Mouse (Mus musculus) lung, embryonic 14.5 days (tissue): ENCODE measurements at regions not wholly inside any gene's neighbourhood (a gene's known extent, or its start where the extent isn't known, plus 50 kb on each side); places are given as distances from the start of the nearest gene placed in this dataset.

ENCODE experiments used
- ATAC-seq: fragments of 200-750 bp; cut with Nextera tagmentation; 2 replicates; pipeline ENCODE4 v1.8.0; 2017; ENCODE audit warnings: mild to moderate bottlenecking, moderate TSS enrichment, moderate library complexity; ENCODE audit not compliant: insufficient read depth
- DNase-seq: peaks from one replicate; pipeline ENCODE4 v3.0.0-alpha.2; 2015
- H3K27ac ChIP-seq: fragments of 300-500 bp; sonication (generic); 2 replicates; pipeline ENCODE4 v1.5.1; 2014; ENCODE audit warnings: low read depth, mild to moderate bottlenecking, moderate library complexity
- H3K27me3 ChIP-seq: fragments of 300-500 bp; sonication (generic); 2 replicates; pipeline ENCODE4 v1.6.1; 2014; ENCODE audit warnings: low read length, control low read depth; ENCODE audit not compliant: insufficient read depth
- H3K36me3 ChIP-seq: fragments of 300-500 bp; sonication (generic); 2 replicates; pipeline ENCODE4 v1.6.1; 2014; ENCODE audit warnings: control low read depth; ENCODE audit not compliant: insufficient read depth
- H3K4me1 ChIP-seq: fragments of 300-500 bp; sonication (generic); 2 replicates; pipeline ENCODE4 v1.6.1; 2014; ENCODE audit warnings: antibody characterized with exemption, control low read depth; ENCODE audit not compliant: insufficient read depth
- H3K4me2 ChIP-seq: fragments of 300-500 bp; sonication (generic); 2 replicates; pipeline ENCODE4 v1.6.1; 2014; ENCODE audit warnings: mild to moderate bottlenecking
- H3K4me3 ChIP-seq: fragments of 300-500 bp; sonication (generic); 2 replicates; pipeline ENCODE4 v1.5.1; 2014; ENCODE audit warnings: low read depth, low read length
- H3K9ac ChIP-seq: fragments of 300-500 bp; sonication (generic); 2 replicates; pipeline ENCODE4 v1.6.1; 2014
- H3K9me3 ChIP-seq: fragments of 300-500 bp; sonication (generic); 2 replicates; pipeline ENCODE4 v1.6.1; 2016; ENCODE audit warnings: low read depth, low read length, control low read depth
- CTCF ChIP-seq: IDR thresholded peaks from 2 replicates; pipeline ENCODE4 v1.5.1; 2016; ENCODE audit warnings: antibody characterized with exemption, low read depth
- WGBS: fragments of 180-500 bp; shearing (Covaris S2); extraction: QIAGEN DNeasy Blood & Tissue Kit; methylation state at CpG from one replicate; pipeline ENCODE4 v1.1.7; 2014; 5-methylcytosine and 5-hydroxymethylcytosine counted together

DNA sequence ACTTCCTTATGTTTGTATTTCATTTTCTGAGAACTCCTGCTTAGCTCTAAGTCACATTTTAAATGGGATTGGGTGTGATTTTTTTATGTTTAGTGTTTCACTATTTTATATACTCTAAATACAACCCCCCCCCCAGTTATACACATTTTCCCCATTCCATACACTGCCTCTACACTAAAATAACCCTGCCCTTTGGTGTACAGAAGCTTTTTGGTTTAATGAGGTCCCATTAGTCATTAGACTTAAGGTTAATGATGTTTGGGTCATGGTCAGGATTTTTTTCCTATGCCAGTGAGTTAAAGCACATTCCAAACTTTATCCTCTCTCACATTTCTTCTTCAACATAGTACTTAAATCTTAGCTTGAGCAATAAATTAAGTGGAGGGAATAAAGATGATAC, 149.2 kb downstream of the Tinag start:
- Histone ChIP-seq H3K4me3 (no peak overlapping the region), H3K27me3 (no peaks in the 10 kb centered on the region), H3K4me1 (no peaks in the 10 kb centered on the region), H3K9ac (no peak overlapping the region), H3K4me2 (no peak overlapping the region), H3K9me3 (no peaks in the 10 kb centered on the region), H3K36me3 (no peaks in the 10 kb centered on the region), H3K27ac (no peak overlapping the region)
- no peak for DNase-seq
- no peak for ATAC-seq
- no peak for TF ChIP-seq CTCF

DNA sequence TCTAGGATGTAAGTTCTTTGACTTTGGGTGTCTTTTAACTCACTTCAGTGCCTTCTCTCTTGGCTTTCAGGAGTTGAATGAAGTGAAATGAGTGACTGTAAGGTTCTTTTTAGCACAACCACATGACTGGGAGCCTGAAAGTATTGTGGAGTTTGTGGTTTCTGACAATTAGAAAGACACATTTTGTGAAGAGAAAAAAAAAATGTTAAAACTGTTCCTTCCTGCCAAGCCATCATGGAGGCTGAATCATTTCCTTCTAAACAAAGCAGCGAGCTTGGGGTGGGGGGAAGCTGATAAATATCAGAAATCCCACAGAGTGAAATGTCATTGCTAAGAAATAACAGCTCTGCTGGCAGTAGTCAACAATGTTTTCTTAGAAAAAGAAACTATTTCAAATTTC, 163.8 kb downstream of the Tinag start:
- Histone ChIP-seq H3K9ac (no peak overlapping the region), H3K9me3 (no peaks in the 10 kb centered on the region), H3K4me2 (no peak overlapping the region), H3K27me3 (no peaks in the 10 kb centered on the region), H3K4me3 (no peak overlapping the region), H3K36me3 (no peaks in the 10 kb centered on the region), H3K4me1 (no peaks in the 10 kb centered on the region), H3K27ac (no peak overlapping the region)
- no peak for TF ChIP-seq CTCF
- ATAC-seq (no peak), DNase-seq (no peak)
- 39% methylated on average over 1 of the region's 1 CpGs for WGBS

- no peak for DNase-seq
- Histone ChIP-seq H3K36me3 (no peaks in the 10 kb centered on the region), H3K27ac (no peak overlapping the region), H3K9me3 (no peaks in the 10 kb centered on the region), H3K27me3 (no peaks in the 10 kb centered on the region), H3K4me2 (no peak overlapping the region), H3K4me1 (no peaks in the 10 kb centered on the region), H3K9ac (no peak overlapping the region), H3K4me3 (no peak overlapping the region)
- no peak for TF ChIP-seq CTCF
- no peak for ATAC-seq
- WGBS: 70% methylated on average over 10 of the region's 10 CpGs
Measured at GRCm38 (mm10) chr9:76876020-76876419, 169.6 kb downstream of the Tinag start.

DNA sequence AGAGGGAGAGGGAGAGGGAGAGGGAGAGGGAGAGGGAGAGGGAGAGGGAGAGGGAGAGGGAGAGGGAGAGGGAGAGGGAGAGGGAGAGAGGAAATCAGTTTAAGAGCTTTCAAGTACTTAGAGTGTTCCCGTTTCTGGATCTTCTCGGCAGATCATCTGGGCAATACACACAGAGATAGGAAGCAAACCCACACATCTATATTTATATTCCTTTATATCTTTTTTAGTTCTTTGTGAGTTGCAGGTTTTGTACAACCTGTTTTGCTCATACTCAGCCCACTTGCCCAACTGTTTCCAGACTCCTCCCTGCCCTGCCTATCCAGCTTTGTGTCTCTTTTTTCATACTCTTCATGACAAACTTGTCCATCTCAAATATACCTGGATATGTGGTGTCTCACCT, 173.2 kb downstream of the Tinag start:
- Histone ChIP-seq H3K4me2 (no peak overlapping the region), H3K4me3 (no peak overlapping the region), H3K27ac (no peak overlapping the region), H3K4me1 (no peaks in the 10 kb centered on the region), H3K9ac (no peak overlapping the region), H3K9me3 (no peaks in the 10 kb centered on the region), H3K36me3 (no peaks in the 10 kb centered on the region), H3K27me3 (no peaks in the 10 kb centered on the region)
- 70% methylated on average over 2 of the region's 2 CpGs for WGBS
- ATAC-seq (no peak), DNase-seq (no peak)
- TF ChIP-seq CTCF: no peak

DNA sequence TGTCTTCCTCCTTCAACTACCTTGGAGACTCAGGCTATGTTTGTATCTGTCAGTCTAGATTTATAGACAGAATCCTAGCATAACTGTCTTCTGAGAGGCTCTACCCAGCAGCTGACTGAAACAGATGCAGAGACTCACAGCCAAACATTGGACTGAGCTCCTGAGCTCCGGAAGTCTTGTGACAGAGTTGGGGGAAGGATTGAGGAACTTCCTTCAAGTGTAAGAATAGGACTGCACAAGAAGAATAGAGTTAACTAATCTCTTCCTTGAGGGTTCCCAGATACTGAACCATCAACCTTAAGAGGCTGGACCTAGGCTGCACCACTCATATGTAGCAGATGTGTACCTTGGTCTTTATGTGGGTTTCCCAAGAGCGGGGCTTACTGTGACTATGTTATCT, 176.0 kb downstream of the Tinag start:
- Histone ChIP-seq H3K4me2 (no peak overlapping the region), H3K9ac (no peak overlapping the region), H3K4me1 (no peaks in the 10 kb centered on the region), H3K27me3 (no peaks in the 10 kb centered on the region), H3K36me3 (no peaks in the 10 kb centered on the region), H3K27ac (no peak overlapping the region), H3K4me3 (no peak overlapping the region), H3K9me3 (no peaks in the 10 kb centered on the region)
- ATAC-seq (no peak), DNase-seq (no peak)
- no peak for TF ChIP-seq CTCF
- WGBS: 87% methylated on average over 2 of the region's 2 CpGs

DNA sequence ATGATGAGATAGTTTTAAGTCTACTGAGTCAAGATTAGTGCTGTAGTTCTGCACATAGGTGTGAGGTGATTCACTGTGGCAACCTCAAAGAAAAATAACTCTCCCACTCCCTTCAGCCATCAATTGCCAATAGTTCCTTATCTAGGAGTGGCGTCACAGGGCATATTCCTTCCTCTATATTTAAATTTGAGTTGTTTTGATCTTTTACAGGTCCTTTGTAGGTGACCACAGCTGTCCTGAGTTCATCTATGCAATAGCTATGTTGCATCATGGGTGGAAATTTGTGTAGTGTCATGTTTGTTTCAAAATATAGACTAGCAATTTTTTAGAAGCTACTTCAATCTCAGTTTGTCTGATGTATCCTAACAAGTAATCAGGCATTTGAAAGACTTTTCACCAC, 177.0 kb downstream of the Tinag start:
- H3K4me2 ChIP-seq: no peak overlapping the region
- no peak overlapping the region for H3K9ac ChIP-seq
- H3K27ac ChIP-seq: no peak overlapping the region
- DNase-seq: no peak
- H3K4me3 ChIP-seq: no peak overlapping the region
- ATAC-seq: no peak
- 53% methylated on average over 1 of the region's 1 CpGs for WGBS
- no peaks in the 10 kb centered on the region for H3K4me1 ChIP-seq
- no peaks in the 10 kb centered on the region for H3K27me3 ChIP-seq
- H3K36me3 ChIP-seq: no peaks in the 10 kb centered on the region
- no peak for TF ChIP-seq CTCF
- no peaks in the 10 kb centered on the region for H3K9me3 ChIP-seq

DNA sequence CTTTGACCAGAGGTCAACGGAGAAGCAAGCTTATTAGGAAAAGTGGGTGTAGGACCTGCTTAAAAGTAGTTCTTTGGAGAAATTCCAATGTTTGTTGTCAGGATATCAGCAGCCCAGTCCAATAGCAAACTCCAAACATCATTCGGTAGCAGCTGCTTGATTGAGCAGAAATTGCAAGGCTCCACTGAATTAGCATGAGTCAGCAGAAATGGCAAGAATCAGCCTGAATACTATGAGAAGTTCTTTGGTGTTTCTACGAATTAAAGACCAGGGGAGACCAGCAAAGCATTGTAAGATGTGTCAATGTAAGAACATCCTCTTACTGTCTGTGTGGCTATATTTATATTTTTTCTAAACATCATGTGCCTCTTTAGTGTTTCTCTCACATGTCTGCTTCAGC, 223.4 kb downstream of the Tinag start:
- no peak for ATAC-seq
- Histone ChIP-seq H3K4me1 (no peaks in the 10 kb centered on the region), H3K27me3 (no peaks in the 10 kb centered on the region), H3K4me2 (no peak overlapping the region), H3K36me3 (no peaks in the 10 kb centered on the region), H3K4me3 (no peak overlapping the region), H3K9ac (no peak overlapping the region), H3K27ac (no peak overlapping the region), H3K9me3 (no peaks in the 10 kb centered on the region; the same call in 1 of the 2 replicates)
- no peak for DNase-seq
- 79% methylated on average over 3 of the region's 3 CpGs for WGBS
- no peak for TF ChIP-seq CTCF

DNA sequence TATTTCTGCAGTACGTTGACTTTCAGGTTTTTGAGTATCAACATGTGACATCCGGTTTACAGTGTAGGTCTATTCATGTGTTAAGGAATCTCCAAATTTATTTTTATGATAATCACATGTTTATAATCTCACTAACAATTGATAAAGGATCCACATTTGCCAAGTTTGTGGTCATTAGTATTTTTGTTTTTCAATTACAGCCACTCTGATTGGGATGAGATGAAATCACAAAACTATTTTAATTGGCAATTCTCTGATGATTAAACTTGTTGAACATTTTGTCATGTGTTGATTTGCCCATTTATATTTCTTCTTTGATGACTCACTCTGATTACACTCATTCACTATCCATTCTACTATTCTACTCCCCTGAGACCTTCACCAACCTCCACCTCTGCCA, 228.0 kb upstream of the Fam83b start:
- Histone ChIP-seq H3K9ac (no peak overlapping the region), H3K36me3 (no peaks in the 10 kb centered on the region), H3K4me3 (no peak overlapping the region), H3K27me3 (no peaks in the 10 kb centered on the region), H3K9me3 (no peaks in the 10 kb centered on the region), H3K27ac (no peak overlapping the region), H3K4me1 (no peaks in the 10 kb centered on the region), H3K4me2 (no peak overlapping the region)
- no peak for TF ChIP-seq CTCF
- ATAC-seq (no peak), DNase-seq (no peak)
- 76% methylated on average over 2 of the region's 2 CpGs for WGBS
